Mouse (Mus musculus) kidney, adult 2 months (tissue): ENCODE results near the gene Sh2d3c.

Experiments used
- CTCF ChIP-seq: fragments of 200-500 bp; conservative IDR thresholded peaks from 2 replicates; pipeline ENCODE4 v1.5.1; 2011; ENCODE audit warnings: low read depth, mild to moderate bottlenecking, control low read depth, low read length, moderate library complexity, mixed read lengths; ENCODE audit not compliant: insufficient read depth, insufficient read length
- POLR2A ChIP-seq: fragments of 200-500 bp; IDR thresholded peaks from one replicate; pipeline ENCODE4 v1.6.1; 2011; ENCODE audit warnings: low read depth, low read length, control low read depth

GRCm38 (mm10) chr2:32768661-32769285 lies 47.9 kb downstream of the Sh2d3c start:
- TF ChIP-seq POLR2A = no peak
- TF ChIP-seq CTCF = no peak
